Mouse (Mus musculus): ENCODE results near the gene Rragd.

GRCm38 (mm10) chr4:32987006-32987405, 4.2 kb downstream of the Rragd start:
- TF ChIP-seq CTCF (IDR thresholded peaks at IDR 0.05; ENCODE audit: extremely low read depth, insufficient read length, insufficient replicate concordance, low read depth, low read length) (no peak), POLR2A (IDR thresholded peaks at IDR 0.05; ENCODE audit: low read depth, low read length) (no peak)
